Mouse (Mus musculus) kidney, adult 2 months (tissue): ENCODE measurements at regions not wholly inside any gene's neighbourhood (a gene's known extent, or its start where the extent isn't known, plus 50 kb on each side); places are given as distances from the start of the nearest gene placed in this dataset.

Experiments used
- CTCF ChIP-seq: fragments of 200-500 bp; conservative IDR thresholded peaks from 2 replicates; pipeline ENCODE4 v1.5.1; 2011; ENCODE audit warnings: low read depth, mild to moderate bottlenecking, control low read depth, low read length, moderate library complexity, mixed read lengths; ENCODE audit not compliant: insufficient read depth, insufficient read length
- POLR2A ChIP-seq: fragments of 200-500 bp; IDR thresholded peaks from one replicate; pipeline ENCODE4 v1.6.1; 2011; ENCODE audit warnings: low read depth, low read length, control low read depth

DNA sequence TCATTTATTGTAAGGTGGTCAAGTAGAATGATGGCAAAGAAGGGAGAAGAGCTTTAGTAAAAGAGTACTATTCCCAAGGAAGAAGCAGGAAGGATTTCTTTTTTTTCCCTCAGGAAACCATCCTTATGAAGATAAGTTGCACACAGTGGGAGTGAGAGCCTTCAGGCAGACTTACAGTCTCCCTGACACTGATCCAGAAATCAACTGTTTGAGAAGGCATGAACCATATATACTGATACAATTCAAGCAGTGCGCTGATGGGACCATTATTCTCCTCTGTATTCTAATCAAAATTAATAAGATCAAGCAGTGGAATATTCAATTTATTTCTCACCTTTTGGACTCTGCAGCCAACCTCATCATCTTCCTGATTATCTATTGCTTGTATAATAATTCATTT, 337.5 kb downstream of the Pros1 start:
- TF ChIP-seq CTCF (no peak), POLR2A (no peak)
